Mouse (Mus musculus): ENCODE results near the gene Faap20. TPM values are rescaled to one million over a fixed set of nuclear protein-coding genes. Genes with fewer than 3 reads are reported as not detected.

Faap20 gene
- polyA plus RNA-seq, 1 experiment from 2014 or later, result 99.2 TPM

DNA sequence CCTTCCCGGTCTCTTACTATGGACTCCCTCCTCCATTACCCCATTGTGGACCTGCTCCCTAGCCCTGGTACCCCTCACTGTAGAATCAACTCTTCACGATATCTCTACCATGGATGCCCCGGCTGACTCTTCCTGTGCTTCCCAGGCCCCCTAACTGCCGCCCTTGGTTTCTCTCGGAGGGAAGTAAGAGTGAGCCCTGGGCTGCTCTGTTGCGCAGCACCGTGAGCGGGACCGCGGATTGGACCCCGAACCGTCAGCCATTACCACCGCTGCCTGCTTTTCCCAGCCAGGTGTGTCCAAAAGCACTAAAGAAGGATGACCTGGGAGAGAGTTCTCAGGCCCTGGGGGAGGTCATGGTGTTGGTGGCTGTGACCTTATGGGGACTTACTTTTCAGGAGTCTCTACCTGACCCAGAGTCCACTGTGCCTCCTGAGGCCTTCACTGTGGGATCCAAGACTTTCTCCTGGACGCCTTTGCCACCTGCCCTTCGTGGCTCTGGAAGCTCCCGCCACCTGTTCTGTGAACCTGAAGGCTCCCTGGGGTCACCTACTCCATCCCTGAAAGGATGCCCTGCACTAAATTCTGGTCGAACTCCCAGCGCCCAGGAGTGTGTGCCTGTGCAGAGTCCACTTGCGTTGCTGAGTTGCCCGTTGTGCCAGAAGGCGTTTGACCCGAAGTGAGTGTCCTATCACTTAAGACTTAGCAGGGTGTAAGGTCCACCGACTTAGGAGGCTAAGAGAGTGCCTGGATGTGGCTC, 937 bp downstream of the Faap20 start:
- ATAC-seq (ENCODE audit: insufficient number of reproducible peaks, insufficient read depth, low FRiP score, low TSS enrichment, low read depth), result 0 out of 2 replicates have a peak, but pooled peaks have one; percentile 6

DNA sequence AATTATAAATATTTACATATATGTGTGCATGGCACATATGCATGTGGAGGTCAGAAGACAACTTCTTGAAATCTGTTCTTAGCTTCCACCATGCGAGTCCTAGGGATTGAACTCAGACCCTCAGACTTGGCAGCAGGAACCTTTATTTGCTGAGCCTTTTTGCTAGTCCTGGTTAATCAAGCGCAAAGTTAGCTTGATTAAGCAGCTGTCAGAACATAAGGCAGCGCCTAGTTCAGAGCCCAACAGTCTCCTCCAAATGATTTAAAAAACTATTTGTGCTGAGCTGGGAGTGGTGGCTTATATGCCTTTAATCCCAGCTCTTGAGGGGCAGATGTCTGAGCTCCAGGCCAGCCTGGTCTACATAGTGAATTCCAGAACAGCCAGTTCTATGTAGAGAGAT, 1.5 kb downstream of the Faap20 start:
- ATAC-seq (ENCODE audit: insufficient number of reproducible peaks, insufficient read depth, low FRiP score, low TSS enrichment, low read depth), result no peak

More for the DNA sequence above, 937 bp downstream of the Faap20 start:
- H3K4me2 ChIP-seq, result peak overlapping the region; percentile 93
- 13% methylated on average over 23 of the region's 23 CpGs for WGBS
- peak overlapping the region; percentile 82 for H3K9ac ChIP-seq (replicated peaks)
- H3K4me3 ChIP-seq (replicated peaks), result peak overlapping the region; percentile 61
- H3K9me3 ChIP-seq, result no peaks in the 10 kb centered on the region
- H3K27me3 ChIP-seq, result no peaks in the 10 kb centered on the region
- peaks cover 24% of the 10 kb centered on the region for H3K36me3 ChIP-seq
- H3K4me1 ChIP-seq (replicated peaks), result peaks cover 42% of the 10 kb centered on the region
- peak overlapping the region; percentile 97 for H3K27ac ChIP-seq

GRCm38 (mm10) chr4:155252253-155252652, 2.7 kb downstream of the Faap20 start:
- no peak for ATAC-seq (ENCODE audit: insufficient number of reproducible peaks, insufficient read depth, low FRiP score, low TSS enrichment, low read depth)
- Histone ChIP-seq H3K27me3 (no peaks in the 10 kb centered on the region), H3K9ac (replicated peaks) (peak overlapping the region; percentile 18; the same call in 1 of the 2 replicates), H3K27ac (no peak overlapping the region), H3K9me3 (no peaks in the 10 kb centered on the region), H3K4me2 (peak overlapping the region; percentile 93), H3K36me3 (peaks cover 39% of the 10 kb centered on the region), H3K4me1 (replicated peaks) (peaks cover 28% of the 10 kb centered on the region), H3K4me3 (replicated peaks) (no peak overlapping the region)
- 92% methylated on average over 6 of the region's 6 CpGs for WGBS

More for the DNA sequence above, 1.5 kb downstream of the Faap20 start:
- Histone ChIP-seq H3K27ac (peak overlapping the region; percentile 37; the same call in 1 of the 2 replicates), H3K4me2 (peak overlapping the region; percentile 93), H3K36me3 (peaks cover 30% of the 10 kb centered on the region), H3K9me3 (no peaks in the 10 kb centered on the region), H3K4me1 (replicated peaks) (peaks cover 36% of the 10 kb centered on the region), H3K9ac (replicated peaks) (peak overlapping the region; percentile 82; the same call in 1 of the 2 replicates), H3K27me3 (no peaks in the 10 kb centered on the region), H3K4me3 (replicated peaks) (peak overlapping the region; percentile 61)
- 79% methylated on average over 3 of the region's 3 CpGs for WGBS

DNA sequence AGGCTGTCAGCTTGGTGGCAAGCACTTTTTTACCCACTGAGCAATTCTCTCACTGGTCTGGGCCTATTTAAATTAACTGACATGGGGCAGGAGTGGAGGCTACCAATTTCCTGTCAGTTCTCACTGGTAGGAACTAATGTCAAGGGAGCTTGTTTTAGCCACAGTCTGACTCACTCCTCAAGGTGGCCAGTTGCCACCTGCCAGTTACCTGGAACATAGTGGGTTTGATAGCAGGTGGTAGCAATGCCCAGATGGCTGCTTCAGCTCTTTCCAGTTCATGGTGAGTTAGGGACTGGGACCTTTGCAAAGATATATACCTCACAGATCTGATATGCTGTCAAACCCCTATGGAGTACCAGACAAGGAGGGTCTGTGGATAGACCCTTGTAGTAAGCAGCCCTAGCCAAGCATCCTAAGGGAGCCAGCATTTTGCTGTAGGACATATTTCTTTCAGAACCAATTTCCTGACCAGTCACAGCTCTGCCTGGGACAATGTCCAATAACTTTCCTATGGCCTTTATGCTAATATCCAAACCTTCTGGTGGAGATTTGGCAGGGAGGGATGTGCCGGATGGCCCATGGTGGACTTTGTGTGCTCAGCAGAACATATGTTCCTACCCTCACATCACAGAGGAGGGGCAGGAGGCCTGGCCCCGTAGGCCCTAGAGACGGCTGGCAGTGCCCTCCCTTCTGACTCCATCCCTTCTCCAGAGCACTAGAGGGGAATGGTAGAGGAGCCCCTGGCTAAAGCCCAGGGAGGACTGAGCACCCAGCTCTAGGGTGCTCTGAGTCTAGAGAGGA, 15.1 kb downstream of the Faap20 start:
- Histone ChIP-seq H3K9me3 (peaks cover 3% of the 10 kb centered on the region), H3K4me1 (replicated peaks) (peaks cover 28% of the 10 kb centered on the region), H3K36me3 (peaks cover 3% of the 10 kb centered on the region; the same call in 1 of the 2 replicates), H3K4me2 (no peak overlapping the region), H3K4me3 (replicated peaks) (no peak overlapping the region), H3K27ac (no peak overlapping the region), H3K27me3 (no peaks in the 10 kb centered on the region), H3K9ac (replicated peaks) (no peak overlapping the region)
- ATAC-seq (ENCODE audit: insufficient number of reproducible peaks, insufficient read depth, low FRiP score, low TSS enrichment, low read depth), result no peak
- 85% methylated on average over 3 of the region's 3 CpGs for WGBS

DNA sequence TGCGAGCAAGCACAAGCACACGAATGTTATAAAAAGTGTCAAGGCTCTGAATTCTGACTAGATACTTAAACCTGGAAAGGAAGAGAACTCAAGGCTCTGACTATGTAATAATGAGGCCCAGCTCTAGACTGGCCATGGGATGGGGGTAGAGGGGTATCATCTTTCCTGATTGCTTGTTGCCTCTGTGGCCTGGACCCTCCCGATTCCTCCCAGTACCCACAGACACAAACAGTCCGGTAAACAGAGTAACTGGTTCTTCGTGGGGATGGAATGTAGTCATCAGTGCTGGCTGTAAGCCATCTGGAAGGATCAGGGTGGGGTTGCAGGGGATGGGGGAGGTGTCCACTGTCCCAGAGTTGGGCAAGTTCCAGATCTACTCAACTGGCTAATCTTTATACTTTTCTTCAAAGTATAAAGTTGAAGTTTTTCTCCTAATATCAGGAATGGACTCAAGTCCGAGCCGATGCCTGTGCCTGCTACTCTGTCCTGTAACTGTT, 17.5 kb downstream of the Faap20 start:
- Histone ChIP-seq H3K4me3 (replicated peaks) (no peak overlapping the region), H3K4me1 (replicated peaks) (peaks cover 28% of the 10 kb centered on the region), H3K9ac (replicated peaks) (no peak overlapping the region), H3K9me3 (no peaks in the 10 kb centered on the region), H3K27me3 (no peaks in the 10 kb centered on the region), H3K36me3 (no peaks in the 10 kb centered on the region), H3K27ac (peak overlapping the region; percentile 42; the same call in 1 of the 2 replicates), H3K4me2 (no peak overlapping the region)
- no peak for ATAC-seq (ENCODE audit: insufficient number of reproducible peaks, insufficient read depth, low FRiP score, low TSS enrichment, low read depth)
- 67% methylated on average over 7 of the region's 7 CpGs for WGBS

- Histone ChIP-seq H3K27me3 (no peaks in the 10 kb centered on the region), H3K36me3 (no peaks in the 10 kb centered on the region), H3K9ac (replicated peaks) (no peak overlapping the region), H3K4me3 (replicated peaks) (no peak overlapping the region), H3K27ac (peak overlapping the region; percentile 35; the same call in 1 of the 2 replicates), H3K4me2 (no peak overlapping the region), H3K9me3 (no peaks in the 10 kb centered on the region), H3K4me1 (replicated peaks) (peaks cover 28% of the 10 kb centered on the region)
- ATAC-seq (ENCODE audit: insufficient number of reproducible peaks, insufficient read depth, low FRiP score, low TSS enrichment, low read depth), result no peak
- WGBS, result 53% methylated on average over 12 of the region's 12 CpGs
Observed at GRCm38 (mm10) chr4:155267639-155268175, 18.1 kb downstream of the Faap20 start.

DNA sequence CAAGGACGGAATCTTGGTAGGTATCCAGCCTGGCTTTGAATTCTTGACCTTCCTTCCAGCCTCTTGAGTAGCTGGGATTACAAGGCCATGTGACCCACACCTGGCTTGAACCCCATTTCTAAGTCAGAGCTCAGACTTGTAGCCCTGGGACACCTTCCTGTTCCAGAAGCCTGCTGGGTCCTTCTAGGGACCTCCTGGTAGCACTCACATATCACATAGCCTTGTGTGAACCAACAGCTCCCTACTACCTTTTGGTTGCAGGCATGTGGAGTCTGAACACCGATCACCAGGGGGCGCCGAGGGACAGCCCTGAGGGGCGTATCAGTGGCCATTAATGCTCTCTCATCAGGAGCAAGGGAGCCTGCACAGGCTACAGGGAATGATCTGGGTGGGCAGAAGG, 18.8 kb downstream of the Faap20 start:
- H3K9ac ChIP-seq (replicated peaks), result no peak overlapping the region
- no peak overlapping the region for H3K4me3 ChIP-seq (replicated peaks)
- H3K27me3 ChIP-seq, result no peaks in the 10 kb centered on the region
- H3K4me1 ChIP-seq (replicated peaks), result peaks cover 28% of the 10 kb centered on the region
- peak overlapping the region; percentile 35; the same call in 1 of the 2 replicates for H3K27ac ChIP-seq
- WGBS, result 23% methylated on average over 5 of the region's 5 CpGs
- H3K4me2 ChIP-seq, result no peak overlapping the region
- no peaks in the 10 kb centered on the region for H3K9me3 ChIP-seq
- H3K36me3 ChIP-seq, result no peaks in the 10 kb centered on the region
- ATAC-seq (ENCODE audit: insufficient number of reproducible peaks, insufficient read depth, low FRiP score, low TSS enrichment, low read depth), result 0 out of 2 replicates have a peak, but pooled peaks have one; percentile 54

GRCm38 (mm10) chr4:155274451-155274850, 24.8 kb downstream of the Faap20 start:
- Histone ChIP-seq H3K27ac (peak overlapping the region; percentile 70), H3K4me3 (replicated peaks) (no peak overlapping the region), H3K9me3 (no peaks in the 10 kb centered on the region), H3K4me2 (no peak overlapping the region), H3K9ac (replicated peaks) (no peak overlapping the region), H3K4me1 (replicated peaks) (peaks cover 33% of the 10 kb centered on the region), H3K36me3 (no peaks in the 10 kb centered on the region), H3K27me3 (no peaks in the 10 kb centered on the region)
- WGBS, result 43% methylated on average over 5 of the region's 5 CpGs
- ATAC-seq (ENCODE audit: insufficient number of reproducible peaks, insufficient read depth, low FRiP score, low TSS enrichment, low read depth), result no peak

DNA sequence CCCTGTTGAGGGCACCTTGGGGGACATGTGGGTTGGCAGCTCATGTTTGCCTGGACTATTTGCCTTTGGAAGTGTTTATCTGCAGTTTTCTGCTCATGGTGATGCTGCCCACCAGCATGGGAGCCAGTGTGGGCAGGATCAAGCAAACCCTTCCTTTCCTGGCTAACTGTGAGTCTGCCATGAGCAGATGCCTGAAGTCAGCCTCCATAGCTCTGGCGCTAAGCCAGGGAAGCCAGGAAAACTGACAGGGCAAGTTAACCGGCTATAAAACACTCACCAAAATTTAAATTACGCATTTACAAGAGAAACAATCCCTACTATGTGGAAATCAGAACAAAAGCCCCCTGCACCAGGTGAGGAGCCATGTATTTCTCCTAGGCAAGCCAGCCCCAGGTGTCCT, 25.2 kb downstream of the Faap20 start:
- Histone ChIP-seq H3K4me3 (replicated peaks) (no peak overlapping the region), H3K36me3 (no peaks in the 10 kb centered on the region), H3K9ac (replicated peaks) (0 out of 2 replicates have a peak overlapping the region, but pooled peaks have one; percentile 34), H3K9me3 (no peaks in the 10 kb centered on the region), H3K4me2 (no peak overlapping the region), H3K27ac (peak overlapping the region; percentile 70), H3K4me1 (replicated peaks) (peaks cover 36% of the 10 kb centered on the region), H3K27me3 (no peaks in the 10 kb centered on the region)
- no peak for ATAC-seq (ENCODE audit: insufficient number of reproducible peaks, insufficient read depth, low FRiP score, low TSS enrichment, low read depth)
- WGBS, result 41% methylated on average over 3 of the region's 3 CpGs

DNA sequence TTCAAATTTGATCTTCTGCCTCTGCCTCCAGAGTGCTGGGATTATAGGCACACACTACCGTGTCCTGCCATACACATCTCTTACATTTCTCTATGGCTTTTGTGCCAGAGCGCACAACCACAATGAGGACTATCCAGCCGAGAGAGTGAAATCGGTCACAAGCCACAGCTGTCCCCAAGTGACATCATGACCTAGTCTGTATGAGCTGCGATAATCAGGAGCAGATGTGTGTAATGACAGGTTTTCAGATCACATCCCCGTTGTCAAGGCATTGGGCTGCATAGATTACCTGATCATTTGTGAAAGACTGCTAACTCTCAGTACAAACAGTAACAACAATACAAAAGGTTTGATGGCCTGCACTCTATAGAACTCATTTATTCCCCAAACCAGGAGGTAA, 28.4 kb downstream of the Faap20 start:
- 34% methylated on average over 6 of the region's 6 CpGs for WGBS
- no peaks in the 10 kb centered on the region for H3K27me3 ChIP-seq
- H3K9me3 ChIP-seq, result no peaks in the 10 kb centered on the region
- H3K27ac ChIP-seq, result peak overlapping the region; percentile 78
- no peak overlapping the region for H3K4me2 ChIP-seq
- peaks cover 67% of the 10 kb centered on the region for H3K4me1 ChIP-seq (replicated peaks)
- ATAC-seq (ENCODE audit: insufficient number of reproducible peaks, insufficient read depth, low FRiP score, low TSS enrichment, low read depth), result no peak
- H3K36me3 ChIP-seq, result no peaks in the 10 kb centered on the region
- no peak overlapping the region; the same call in 1 of the 2 replicates for H3K9ac ChIP-seq (replicated peaks)
- H3K4me3 ChIP-seq (replicated peaks), result no peak overlapping the region

GRCm38 (mm10) chr4:155279054-155279453, 29.5 kb downstream of the Faap20 start:
- Histone ChIP-seq H3K36me3 (no peaks in the 10 kb centered on the region), H3K27ac (peak overlapping the region; percentile 78; the same call in 1 of the 2 replicates), H3K9ac (replicated peaks) (no peak overlapping the region), H3K4me1 (replicated peaks) (peaks cover 77% of the 10 kb centered on the region), H3K4me3 (replicated peaks) (no peak overlapping the region), H3K9me3 (no peaks in the 10 kb centered on the region), H3K27me3 (no peaks in the 10 kb centered on the region), H3K4me2 (no peak overlapping the region)
- ATAC-seq (ENCODE audit: insufficient number of reproducible peaks, insufficient read depth, low FRiP score, low TSS enrichment, low read depth), result no peak
- 82% methylated on average over 8 of the region's 8 CpGs for WGBS

All from limb, embryonic 12.5 days (tissue).